Mouse (Mus musculus): ENCODE measurements around the gene Bbx. TPM values are rescaled to one million over a fixed set of nuclear protein-coding genes. Genes with fewer than 3 reads are reported as not detected.

The Bbx gene
- polyA plus RNA-seq, 1 experiment: 116 TPM

- H3K27ac ChIP-seq (ENCODE audit: insufficient read depth, low read length): no peak overlapping the region
- no peaks in the 10 kb centered on the region for H3K9me3 ChIP-seq (replicated peaks; ENCODE audit: control insufficient read depth, insufficient read depth, low read length, poor library complexity, severe bottlenecking)
- no peak for TF ChIP-seq POLR2A (IDR thresholded peaks at IDR 0.05; ENCODE audit: insufficient read depth, low read length)
- no peak for TF ChIP-seq EP300 (IDR thresholded peaks at IDR 0.05; ENCODE audit: insufficient read depth, low read depth, low read length)
- TF ChIP-seq CTCF (IDR thresholded peaks at IDR 0.05; ENCODE audit: low read depth, low read length): no peak
- H3K36me3 ChIP-seq (ENCODE audit: control insufficient read depth, insufficient read depth, low read length, poor library complexity, severe bottlenecking): no peaks in the 10 kb centered on the region
- peak overlapping the region; percentile 43 for H3K4me3 ChIP-seq (ENCODE audit: low read depth, low read length)
- no peaks in the 10 kb centered on the region for H3K27me3 ChIP-seq (ENCODE audit: control insufficient read depth, insufficient read depth, low read length, poor library complexity, severe bottlenecking)
- no peaks in the 10 kb centered on the region for H3K4me1 ChIP-seq (ENCODE audit: control insufficient read depth, insufficient read depth, low read length)
- H3K9ac ChIP-seq (ENCODE audit: low read depth, poor library complexity, severe bottlenecking): peak overlapping the region; percentile 32; the same call in 1 of the 2 replicates
These were observed 5.6 kb upstream of the Bbx start for GRCm38 (mm10) chr16:50437788-50438187.

- H3K4me3 ChIP-seq (ENCODE audit: low read depth, low read length): peak overlapping the region; percentile 43
- no peaks in the 10 kb centered on the region for H3K9me3 ChIP-seq (replicated peaks; ENCODE audit: control insufficient read depth, insufficient read depth, low read length, poor library complexity, severe bottlenecking)
- TF ChIP-seq POLR2A (IDR thresholded peaks at IDR 0.05; ENCODE audit: insufficient read depth, low read length) (no peak), EP300 (IDR thresholded peaks at IDR 0.05; ENCODE audit: insufficient read depth, low read depth, low read length) (0 out of 2 replicates have a peak, but pooled peaks have one; percentile 16), CTCF (IDR thresholded peaks at IDR 0.05; ENCODE audit: low read depth, low read length) (no peak)
- H3K9ac ChIP-seq (ENCODE audit: low read depth, poor library complexity, severe bottlenecking): peak overlapping the region; percentile 32; the same call in 1 of the 2 replicates
- no peaks in the 10 kb centered on the region for H3K4me1 ChIP-seq (ENCODE audit: control insufficient read depth, insufficient read depth, low read length)
- H3K36me3 ChIP-seq (ENCODE audit: control insufficient read depth, insufficient read depth, low read length, poor library complexity, severe bottlenecking): no peaks in the 10 kb centered on the region
- H3K27ac ChIP-seq (ENCODE audit: insufficient read depth, low read length): 0 out of 2 replicates have a peak overlapping the region, but pooled peaks have one; percentile 5
- H3K27me3 ChIP-seq (ENCODE audit: control insufficient read depth, insufficient read depth, low read length, poor library complexity, severe bottlenecking): no peaks in the 10 kb centered on the region
These were observed 5.1 kb upstream of the Bbx start for GRCm38 (mm10) chr16:50437331-50437730.

DNA sequence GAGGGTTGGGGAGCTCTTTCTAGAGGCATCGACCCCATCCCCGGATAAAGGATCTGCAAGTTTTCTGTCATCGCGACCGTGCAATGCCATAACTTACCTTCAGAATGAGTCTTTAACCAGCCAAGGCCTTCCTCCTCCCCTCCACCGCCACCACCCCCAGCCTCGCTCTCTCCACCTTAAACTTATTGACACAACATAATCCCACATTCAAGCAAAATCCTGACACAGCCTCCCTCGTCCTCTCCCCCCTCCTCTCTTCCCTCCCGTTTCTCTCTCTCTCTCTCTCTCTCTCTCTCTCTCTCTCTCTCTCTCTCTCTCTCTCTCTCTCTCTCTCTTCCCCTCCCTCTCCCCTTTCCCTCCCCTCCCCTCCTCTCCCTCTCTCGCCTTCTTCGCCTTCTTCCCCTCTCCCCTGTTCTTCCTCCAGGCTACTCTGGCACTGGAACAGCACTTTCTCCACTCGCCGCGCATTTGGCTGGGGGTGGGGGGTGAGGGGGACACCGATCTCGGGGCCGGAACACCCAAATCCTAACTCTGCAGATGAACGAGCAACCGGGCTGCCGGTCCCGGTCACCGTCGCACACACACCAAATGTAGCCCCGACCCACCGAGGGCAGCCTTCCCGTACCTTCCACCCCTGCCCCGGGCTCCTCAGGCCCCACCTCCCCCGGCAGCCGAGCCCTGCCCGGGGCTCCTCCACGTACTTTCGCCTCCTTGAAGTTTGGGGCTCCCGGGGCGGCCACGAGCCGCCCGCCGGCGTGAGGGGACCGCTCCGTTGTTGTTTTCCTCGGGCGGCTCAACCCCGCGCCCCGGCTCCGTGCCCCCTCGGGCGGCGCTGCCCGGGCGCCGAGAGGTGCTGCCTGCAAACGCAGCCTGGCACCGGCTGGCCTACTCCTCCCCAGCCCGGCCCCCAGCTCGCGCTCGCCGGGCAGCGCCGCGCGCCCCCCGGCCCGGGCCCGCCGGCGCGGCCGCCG is 894 bp downstream of the Bbx start:
- no peaks in the 10 kb centered on the region for H3K9me3 ChIP-seq (replicated peaks; ENCODE audit: control insufficient read depth, insufficient read depth, low read length, poor library complexity, severe bottlenecking)
- H3K36me3 ChIP-seq (ENCODE audit: control insufficient read depth, insufficient read depth, low read length, poor library complexity, severe bottlenecking): peaks cover 2% of the 10 kb centered on the region
- H3K27me3 ChIP-seq (ENCODE audit: control insufficient read depth, insufficient read depth, low read length, poor library complexity, severe bottlenecking): no peaks in the 10 kb centered on the region
- TF ChIP-seq EP300 (IDR thresholded peaks at IDR 0.05; ENCODE audit: insufficient read depth, low read depth, low read length) (no peak), CTCF (IDR thresholded peaks at IDR 0.05; ENCODE audit: low read depth, low read length) (no peak), POLR2A (IDR thresholded peaks at IDR 0.05; ENCODE audit: insufficient read depth, low read length) (no peak)
- peak overlapping the region; percentile 99 for H3K9ac ChIP-seq (ENCODE audit: low read depth, poor library complexity, severe bottlenecking)
- no peaks in the 10 kb centered on the region for H3K4me1 ChIP-seq (ENCODE audit: control insufficient read depth, insufficient read depth, low read length)
- peak overlapping the region; percentile 78 for H3K4me3 ChIP-seq (ENCODE audit: low read depth, low read length)
- no peak overlapping the region for H3K27ac ChIP-seq (ENCODE audit: insufficient read depth, low read length)

DNA sequence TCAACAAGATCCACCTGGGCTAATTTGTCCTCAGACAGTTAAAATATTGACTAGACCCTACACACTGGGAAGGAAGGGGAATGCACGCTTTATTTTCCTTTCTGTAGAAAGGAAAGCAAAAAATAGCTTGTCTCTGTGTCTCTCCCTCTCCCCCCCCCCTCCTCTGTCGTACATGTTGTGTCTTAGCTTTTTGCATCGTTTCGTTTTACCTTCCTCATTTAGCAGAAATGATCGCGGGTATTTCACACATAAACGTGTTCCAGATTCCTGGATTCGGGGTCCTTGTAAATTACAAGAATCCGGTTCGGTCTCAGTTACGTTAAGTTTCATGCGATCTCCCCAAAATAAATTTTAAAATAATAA is 1.7 kb downstream of the Bbx start:
- Histone ChIP-seq H3K27ac (ENCODE audit: insufficient read depth, low read length) (no peak overlapping the region), H3K9ac (ENCODE audit: low read depth, poor library complexity, severe bottlenecking) (peak overlapping the region; percentile 99), H3K9me3 (replicated peaks; ENCODE audit: control insufficient read depth, insufficient read depth, low read length, poor library complexity, severe bottlenecking) (no peaks in the 10 kb centered on the region), H3K4me1 (ENCODE audit: control insufficient read depth, insufficient read depth, low read length) (no peaks in the 10 kb centered on the region), H3K27me3 (ENCODE audit: control insufficient read depth, insufficient read depth, low read length, poor library complexity, severe bottlenecking) (no peaks in the 10 kb centered on the region), H3K36me3 (ENCODE audit: control insufficient read depth, insufficient read depth, low read length, poor library complexity, severe bottlenecking) (peaks cover 2% of the 10 kb centered on the region), H3K4me3 (ENCODE audit: low read depth, low read length) (peak overlapping the region; percentile 70)
- TF ChIP-seq CTCF (IDR thresholded peaks at IDR 0.05; ENCODE audit: low read depth, low read length) (no peak), EP300 (IDR thresholded peaks at IDR 0.05; ENCODE audit: insufficient read depth, low read depth, low read length) (no peak), POLR2A (IDR thresholded peaks at IDR 0.05; ENCODE audit: insufficient read depth, low read length) (no peak)

DNA sequence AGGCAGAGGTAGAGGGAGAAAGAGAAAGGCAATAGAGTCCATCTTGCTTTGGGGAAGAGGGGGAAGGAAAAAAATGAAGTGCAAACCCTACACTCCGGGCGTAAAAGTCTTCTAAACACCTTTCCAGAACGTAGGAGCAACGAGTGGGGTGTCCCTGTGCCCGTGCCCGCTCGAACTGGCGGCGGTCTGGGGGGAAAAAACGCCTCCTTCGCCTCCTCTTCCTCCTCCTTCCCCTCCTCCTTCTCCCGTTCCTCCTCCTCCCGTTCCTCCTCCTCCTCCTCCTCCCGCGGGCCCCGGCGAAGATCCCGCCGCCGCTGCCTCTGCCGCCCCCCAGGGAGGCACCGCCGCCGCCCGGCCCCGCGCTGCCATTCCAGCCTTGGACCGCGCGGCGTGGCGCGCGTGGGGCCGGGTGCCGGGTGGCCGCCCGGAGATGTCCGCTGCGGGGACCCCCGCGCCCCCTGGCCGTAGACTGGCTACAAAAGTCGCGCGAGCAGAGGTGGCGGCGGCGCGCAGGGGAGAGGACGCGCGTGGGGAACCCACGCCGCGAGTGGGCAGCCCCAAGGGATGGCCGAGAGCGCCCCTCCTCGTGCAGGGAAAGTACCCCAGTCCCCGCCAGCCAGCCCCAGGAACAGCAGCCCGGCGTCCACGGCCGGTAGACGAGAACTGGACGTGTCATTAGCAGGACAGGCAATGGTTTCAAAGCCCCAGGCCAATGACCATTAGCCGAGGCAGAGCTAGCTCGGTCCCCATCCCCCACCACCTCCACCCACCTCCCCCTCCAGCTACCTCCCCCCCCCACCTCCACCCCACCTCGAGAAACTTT is 2.3 kb downstream of the Bbx start:
- no peaks in the 10 kb centered on the region for H3K4me1 ChIP-seq (ENCODE audit: control insufficient read depth, insufficient read depth, low read length)
- no peaks in the 10 kb centered on the region for H3K27me3 ChIP-seq (ENCODE audit: control insufficient read depth, insufficient read depth, low read length, poor library complexity, severe bottlenecking)
- H3K4me3 ChIP-seq (ENCODE audit: low read depth, low read length): peak overlapping the region; percentile 70
- H3K36me3 ChIP-seq (ENCODE audit: control insufficient read depth, insufficient read depth, low read length, poor library complexity, severe bottlenecking): peaks cover 2% of the 10 kb centered on the region
- TF ChIP-seq EP300 (IDR thresholded peaks at IDR 0.05; ENCODE audit: insufficient read depth, low read depth, low read length): no peak
- no peak for TF ChIP-seq CTCF (IDR thresholded peaks at IDR 0.05; ENCODE audit: low read depth, low read length)
- no peak for TF ChIP-seq POLR2A (IDR thresholded peaks at IDR 0.05; ENCODE audit: insufficient read depth, low read length)
- H3K27ac ChIP-seq (ENCODE audit: insufficient read depth, low read length): no peak overlapping the region
- H3K9ac ChIP-seq (ENCODE audit: low read depth, poor library complexity, severe bottlenecking): peak overlapping the region; percentile 99
- no peaks in the 10 kb centered on the region for H3K9me3 ChIP-seq (replicated peaks; ENCODE audit: control insufficient read depth, insufficient read depth, low read length, poor library complexity, severe bottlenecking)

Measured in ES-Bruce4 (cell line).